Mouse (Mus musculus): ENCODE data around the gene Mapk1ip1l.
"Not testable (repeated sequence)": the region's sequence is repeated elsewhere in the genome, so short reads cannot be mapped to it uniquely, and the experiment has no call there.

Mapk1ip1l gene

GRCm38 (mm10) chr14:47304814-47305405 lies 6.8 kb downstream of the Mapk1ip1l start:
- no peak for DNase-seq

GRCm38 (mm10) chr14:47305933-47306332 lies 7.9 kb downstream of the Mapk1ip1l start:
- no peak for DNase-seq

GRCm38 (mm10) chr14:47307669-47308068 lies 9.6 kb downstream of the Mapk1ip1l start:
- no peak for DNase-seq

- DNase-seq = no peak
These were observed 11.0 kb downstream of the Mapk1ip1l start for GRCm38 (mm10) chr14:47309061-47309460.

- no peak for DNase-seq
These were observed 12.5 kb downstream of the Mapk1ip1l start for GRCm38 (mm10) chr14:47310342-47311181.

GRCm38 (mm10) chr14:47319362-47319761 lies 21.3 kb downstream of the Mapk1ip1l start:
- DNase-seq = no peak

- not testable (repeated sequence) for DNase-seq
These were observed 23.5 kb downstream of the Mapk1ip1l start for GRCm38 (mm10) chr14:47321581-47321980.

- no peak for DNase-seq
These were observed 28.1 kb downstream of the Mapk1ip1l start for GRCm38 (mm10) chr14:47325965-47326761.

- DNase-seq = peak in 1 of 2 experiments; percentile 25
These were observed 29.3 kb downstream of the Mapk1ip1l start for GRCm38 (mm10) chr14:47327347-47327746.

GRCm38 (mm10) chr14:47331920-47332319 lies 33.9 kb downstream of the Mapk1ip1l start:
- DNase-seq = no peak

GRCm38 (mm10) chr14:47334819-47335218 lies 36.8 kb downstream of the Mapk1ip1l start:
- peak; percentile 35 to 71 for DNase-seq

GRCm38 (mm10) chr14:47335300-47335699 lies 37.2 kb downstream of the Mapk1ip1l start:
- no peak for DNase-seq

- DNase-seq = no peak
These were observed 42.3 kb downstream of the Mapk1ip1l start for GRCm38 (mm10) chr14:47340231-47340925.

GRCm38 (mm10) chr14:47341811-47342291 lies 43.8 kb downstream of the Mapk1ip1l start:
- DNase-seq = no peak

GRCm38 (mm10) chr14:47346715-47347114 lies 48.6 kb downstream of the Mapk1ip1l start:
- DNase-seq = no peak

GRCm38 (mm10) chr14:47350974-47351373 lies 52.9 kb downstream of the Mapk1ip1l start:
- no peak for DNase-seq

GRCm38 (mm10) chr14:47352272-47352671 lies 54.2 kb downstream of the Mapk1ip1l start:
- DNase-seq = no peak

GRCm38 (mm10) chr14:47353240-47353639 lies 55.2 kb downstream of the Mapk1ip1l start:
- no peak for DNase-seq

- DNase-seq = peak; percentile 53
These were observed 56.1 kb downstream of the Mapk1ip1l start for GRCm38 (mm10) chr14:47354111-47354577.

GRCm38 (mm10) chr14:47354948-47355347 lies 56.9 kb downstream of the Mapk1ip1l start:
- DNase-seq = no peak

- DNase-seq = no peak
These were observed 58.6 kb downstream of the Mapk1ip1l start for GRCm38 (mm10) chr14:47356622-47357021.

GRCm38 (mm10) chr14:47359610-47360009 lies 61.5 kb downstream of the Mapk1ip1l start:
- no peak for DNase-seq
